Mouse (Mus musculus) urinary bladder, adult 18-20 months (tissue): ENCODE results near the gene Gstp1.

Source experiments
- DNase-seq, 2 experiments: peaks; one replicate each; pipeline ENCODE4 v3.0.0; 2022; ENCODE audit warnings: low spot score in 2 of 2, mixed read lengths in 2 of 2

Gstp1 gene

DNA sequence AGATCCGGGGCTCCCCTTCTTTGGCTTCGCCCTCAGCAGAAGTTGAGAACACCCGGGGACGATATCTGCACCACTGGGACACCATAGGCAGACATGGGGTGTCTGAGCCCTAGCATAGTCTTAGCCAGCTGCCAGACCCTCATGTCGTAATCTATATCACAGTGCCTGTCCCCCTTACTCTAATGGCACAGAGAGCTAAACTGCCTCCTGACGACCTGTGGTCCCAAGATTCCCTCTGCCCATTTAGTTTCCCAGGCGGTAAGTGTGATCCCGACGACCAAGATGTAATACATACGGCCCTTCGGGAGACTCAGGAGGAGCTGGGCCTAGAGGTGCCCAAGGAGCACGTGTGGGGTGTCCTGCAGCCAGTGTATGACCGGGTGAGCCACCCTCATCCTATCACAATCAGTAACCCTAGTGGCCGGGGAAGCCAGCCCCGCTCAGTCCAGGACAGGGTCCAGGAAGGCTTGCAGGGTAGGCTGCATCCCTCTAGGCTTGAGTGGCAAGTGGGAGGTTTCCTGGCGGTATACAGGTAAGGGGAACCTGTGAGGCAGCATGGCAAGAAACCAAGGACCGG, 36.7 kb downstream of the Gstp1 start:
- DNase-seq = no peak

GRCm38 (mm10) chr19:4000119-4000900, 37.5 kb downstream of the Gstp1 start, which contains the start of the genes Nudt8 and Gm49405:
TSS of gene Nudt8 (plus strand) at chr19:4000580.
TSS of gene Gm49405 (plus strand) at chr19:4000626.
- DNase-seq = peak; percentile 94 to 96

GRCm38 (mm10) chr19:3999121-3999730, 38.6 kb downstream of the Gstp1 start:
- no peak for DNase-seq

- no peak for DNase-seq
Measured at GRCm38 (mm10) chr19:3998335-3998734, 39.5 kb downstream of the Gstp1 start.

DNA sequence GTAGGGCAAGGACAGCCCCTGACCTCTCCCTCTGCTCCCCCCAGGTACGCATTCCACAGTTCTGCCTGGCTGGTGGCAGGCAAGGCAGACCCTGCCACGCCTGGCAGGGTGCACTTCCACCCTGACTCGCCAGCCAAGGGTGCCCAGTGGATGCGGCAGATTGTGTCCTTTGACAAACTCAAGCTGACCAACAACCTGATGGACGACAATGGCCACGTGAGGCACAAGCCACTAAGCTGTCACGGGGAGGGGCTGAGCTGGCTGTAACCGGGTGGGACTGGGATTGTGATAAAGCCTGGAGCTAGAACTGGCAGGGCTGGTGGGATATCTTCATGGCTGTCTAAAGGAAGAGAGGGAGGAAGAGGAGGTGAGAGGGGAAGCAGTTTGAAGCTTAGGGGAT, 40.6 kb downstream of the Gstp1 start:
- DNase-seq = no peak

DNA sequence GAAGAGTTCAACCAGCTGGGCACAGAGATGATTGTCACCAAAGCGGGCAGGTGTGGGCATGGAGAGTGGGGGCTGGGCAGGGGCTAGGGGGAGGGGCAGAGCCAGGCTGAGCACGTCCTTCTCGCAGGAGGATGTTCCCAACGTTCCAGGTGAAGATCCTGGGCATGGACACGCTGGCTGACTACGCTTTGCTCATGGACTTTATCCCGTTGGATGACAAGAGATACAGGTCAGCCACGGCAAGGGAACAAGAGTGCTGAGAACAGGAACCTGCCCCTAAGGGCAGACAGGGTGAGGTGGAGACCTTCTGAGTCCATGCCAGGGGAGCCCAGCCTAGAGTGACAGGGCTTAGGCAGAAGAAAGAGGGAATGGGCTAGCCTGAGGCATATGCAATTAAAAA, 41.0 kb downstream of the Gstp1 start:
- no peak for DNase-seq

GRCm38 (mm10) chr19:3996106-3996505, 41.7 kb downstream of the Gstp1 start:
- no peak for DNase-seq

DNA sequence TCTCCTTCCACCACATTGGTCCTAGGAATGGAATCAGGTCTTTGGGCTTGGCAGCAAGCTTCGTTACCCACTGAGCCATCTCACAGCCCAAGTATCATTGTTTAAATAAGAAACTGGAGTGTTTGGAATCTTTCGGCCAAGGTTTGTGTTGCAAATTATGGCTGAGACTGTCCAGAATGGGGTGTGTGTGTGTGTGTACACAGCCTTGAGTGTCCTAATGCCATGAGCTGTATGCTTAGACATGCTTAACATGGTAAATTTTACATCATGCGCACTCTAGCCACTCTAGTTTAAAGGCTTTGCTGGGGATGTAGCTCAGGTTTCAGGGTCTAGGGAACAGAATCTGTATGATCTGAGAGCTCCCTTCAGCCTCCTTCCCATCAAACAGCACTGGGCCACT, 42.3 kb downstream of the Gstp1 start:
- DNase-seq = no peak

DNA sequence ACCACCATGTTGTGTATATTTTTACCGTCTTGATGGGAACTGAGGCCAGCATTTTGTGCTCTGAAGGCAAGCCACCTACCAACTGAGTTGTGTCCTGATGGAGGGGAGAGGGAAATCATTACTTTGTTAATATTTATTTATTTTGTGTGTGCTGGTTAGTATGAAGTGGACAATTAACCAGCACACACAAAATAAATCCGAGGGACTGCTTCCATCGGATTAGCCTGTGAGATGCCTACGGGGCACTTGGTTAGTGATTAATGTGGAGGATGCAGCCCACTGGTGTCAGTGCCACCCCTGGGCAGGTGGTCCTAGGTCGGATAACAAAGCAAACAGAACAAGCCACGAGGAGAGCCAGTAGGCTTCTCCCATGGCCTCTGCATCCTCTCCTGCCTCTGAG, 42.9 kb downstream of the Gstp1 start:
- DNase-seq = no peak

- DNase-seq = no peak
Measured at GRCm38 (mm10) chr19:3992416-3992815, 45.4 kb downstream of the Gstp1 start, which contains the start of gene Tbx10. TSS of gene Tbx10 (plus strand) at chr19:3992752.

- no peak for DNase-seq
Measured at GRCm38 (mm10) chr19:3991966-3992365, 45.8 kb downstream of the Gstp1 start.

- DNase-seq = no peak
Measured at GRCm38 (mm10) chr19:3991562-3991961, 46.2 kb downstream of the Gstp1 start.

- no peak for DNase-seq
Measured at GRCm38 (mm10) chr19:3990804-3991203, 47.0 kb downstream of the Gstp1 start.

GRCm38 (mm10) chr19:3988750-3989149, 49.0 kb downstream of the Gstp1 start:
- DNase-seq = no peak

DNA sequence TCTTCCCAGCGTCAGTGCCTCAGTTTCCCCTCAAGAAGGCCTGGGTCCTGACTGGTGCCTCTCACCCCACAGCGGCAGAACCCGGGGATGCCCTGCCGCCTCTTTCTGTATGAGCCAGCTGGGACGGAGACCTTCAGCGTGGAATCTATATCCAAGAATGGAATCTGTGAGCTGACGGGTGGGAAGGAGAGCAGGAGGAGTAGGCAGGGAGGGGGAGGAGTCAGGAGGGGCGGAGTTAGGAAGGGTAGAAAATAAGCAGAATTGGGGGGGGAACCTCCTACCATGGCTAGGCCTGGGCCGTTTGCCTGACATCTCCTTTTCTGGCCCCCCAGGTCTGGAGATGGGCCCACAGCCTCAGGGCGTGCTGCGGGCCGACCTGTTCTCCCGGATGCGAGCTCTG, 49.7 kb downstream of the Gstp1 start:
- DNase-seq = no peak

- DNase-seq = peak in 1 of 2 experiments; percentile 59
Measured at GRCm38 (mm10) chr19:3986334-3986733, 51.5 kb downstream of the Gstp1 start, which contains the start of gene Acy3. TSS of gene Acy3 (plus strand) at chr19:3986570.
